Mouse (Mus musculus) heart, postnatal 14 days (tissue): ENCODE measurements around the gene Tmem97. TPM values are rescaled to one million over a fixed set of nuclear protein-coding genes. Genes with fewer than 3 reads are reported as not detected.

ENCODE experiments used
- DNase-seq, 2 experiments: peaks; one replicate each; pipeline ENCODE4 v3.0.0; 2021 to 2022
- intact Hi-C: fragments of 180-260 bp; cut with DNase I; formaldehyde crosslinking; loops from one replicate; pipeline ENCODE4 v1.15.1; 2025
- total RNA-seq, 2 experiments: library from RNA; stranded (reverse); gene quantifications; 2 replicates each; pipeline ENCODE4 v1.2.3; 2021

Tmem97 gene
- total RNA-seq, 2 experiments from 2014 or later = 8.8 to 10.3 TPM

DNA sequence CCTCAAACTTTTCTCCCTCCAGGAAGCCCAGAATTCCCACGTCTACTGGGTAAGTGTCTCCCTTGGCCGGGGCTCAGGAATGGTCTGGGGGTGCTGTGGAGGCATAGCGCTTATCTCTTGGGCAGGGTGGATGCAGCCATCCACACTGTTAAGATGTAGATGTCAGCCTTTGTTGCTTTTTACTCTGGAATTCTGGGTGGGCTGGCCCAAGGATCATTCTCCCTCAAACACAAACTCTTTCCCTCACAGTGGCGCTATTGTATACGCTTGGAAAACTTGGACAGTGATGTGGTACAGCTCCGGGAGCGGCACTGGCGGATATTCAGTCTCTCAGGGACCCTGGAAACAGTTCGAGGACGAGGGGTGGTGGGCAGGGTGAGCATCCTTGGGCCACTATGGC is 31.6 kb downstream of the Tmem97 start:
- intact Hi-C loops = no loop called here

DNA sequence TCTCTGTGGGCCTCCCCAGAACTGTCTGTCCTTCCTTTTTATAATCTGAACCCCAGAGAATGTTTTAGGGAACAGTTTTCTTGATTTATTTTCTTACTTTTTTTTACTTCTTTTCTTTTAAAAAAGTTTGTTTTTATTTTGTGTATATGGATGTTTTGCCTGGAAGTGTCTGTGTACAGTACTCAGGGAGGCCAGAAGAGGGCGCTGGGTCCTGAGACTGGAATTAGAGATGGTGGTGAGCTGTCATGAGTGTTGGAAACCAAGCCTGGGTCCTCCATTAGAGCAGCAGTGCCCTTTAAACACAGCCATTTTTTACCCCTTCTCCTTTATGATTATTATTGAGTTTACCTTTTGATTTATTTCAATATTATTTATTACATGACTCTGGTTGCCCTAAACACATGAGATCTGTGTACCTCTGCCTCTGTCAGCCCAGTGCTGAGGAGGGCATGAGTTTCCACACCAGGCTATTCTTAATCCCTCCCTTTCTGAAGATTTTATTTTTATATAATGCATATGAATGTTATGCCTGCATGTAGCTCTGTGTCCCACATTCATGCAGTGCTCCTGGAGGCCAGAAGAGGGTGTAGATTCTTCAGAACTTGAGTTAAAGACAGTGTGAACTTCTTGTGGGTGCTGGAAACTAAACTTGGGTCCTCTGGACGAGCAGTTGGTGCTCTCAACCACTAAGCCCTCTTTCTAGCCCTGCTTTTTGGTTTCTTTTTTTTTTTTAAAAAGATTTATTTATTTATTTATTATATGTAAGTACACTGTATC is 34.8 kb downstream of the Tmem97 start:
- no peak for DNase-seq
- intact Hi-C loops = no loop called here

More for the DNA sequence above, 31.6 kb downstream of the Tmem97 start:
- DNase-seq = no peak

DNA sequence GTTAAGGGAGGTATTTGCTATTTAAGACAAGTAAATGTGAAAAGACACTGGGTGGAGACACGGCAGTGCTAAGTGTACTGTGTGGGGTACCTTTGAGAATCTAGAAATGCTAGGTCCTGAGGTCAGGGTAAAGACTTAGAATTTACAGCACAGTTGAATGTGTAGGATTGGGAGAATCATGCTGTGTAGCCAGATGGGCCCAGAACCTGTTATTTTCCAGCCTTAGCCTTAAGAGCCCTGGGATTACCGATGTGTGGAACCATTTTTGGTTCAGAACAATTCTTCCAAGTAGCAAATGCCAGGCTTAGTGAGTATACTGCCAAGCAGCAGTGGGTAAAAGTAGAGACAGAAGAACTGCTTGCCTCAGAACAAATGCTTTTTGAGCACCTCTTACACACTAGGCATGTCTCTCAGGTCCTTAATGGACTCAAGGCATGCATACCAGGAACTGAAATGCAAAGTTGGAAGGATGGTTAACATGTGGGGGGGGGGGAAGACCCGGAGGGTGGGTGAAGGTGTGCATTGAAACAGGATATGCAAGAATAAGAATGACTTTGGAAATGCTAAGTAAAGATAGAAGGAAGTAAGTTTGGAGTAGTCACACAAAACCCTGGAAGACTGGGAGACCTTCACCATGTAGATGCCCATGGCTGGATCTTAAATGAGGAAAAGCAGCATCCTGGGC is 37.3 kb downstream of the Tmem97 start:
- intact Hi-C loops = no loop called here
- DNase-seq = no peak

DNA sequence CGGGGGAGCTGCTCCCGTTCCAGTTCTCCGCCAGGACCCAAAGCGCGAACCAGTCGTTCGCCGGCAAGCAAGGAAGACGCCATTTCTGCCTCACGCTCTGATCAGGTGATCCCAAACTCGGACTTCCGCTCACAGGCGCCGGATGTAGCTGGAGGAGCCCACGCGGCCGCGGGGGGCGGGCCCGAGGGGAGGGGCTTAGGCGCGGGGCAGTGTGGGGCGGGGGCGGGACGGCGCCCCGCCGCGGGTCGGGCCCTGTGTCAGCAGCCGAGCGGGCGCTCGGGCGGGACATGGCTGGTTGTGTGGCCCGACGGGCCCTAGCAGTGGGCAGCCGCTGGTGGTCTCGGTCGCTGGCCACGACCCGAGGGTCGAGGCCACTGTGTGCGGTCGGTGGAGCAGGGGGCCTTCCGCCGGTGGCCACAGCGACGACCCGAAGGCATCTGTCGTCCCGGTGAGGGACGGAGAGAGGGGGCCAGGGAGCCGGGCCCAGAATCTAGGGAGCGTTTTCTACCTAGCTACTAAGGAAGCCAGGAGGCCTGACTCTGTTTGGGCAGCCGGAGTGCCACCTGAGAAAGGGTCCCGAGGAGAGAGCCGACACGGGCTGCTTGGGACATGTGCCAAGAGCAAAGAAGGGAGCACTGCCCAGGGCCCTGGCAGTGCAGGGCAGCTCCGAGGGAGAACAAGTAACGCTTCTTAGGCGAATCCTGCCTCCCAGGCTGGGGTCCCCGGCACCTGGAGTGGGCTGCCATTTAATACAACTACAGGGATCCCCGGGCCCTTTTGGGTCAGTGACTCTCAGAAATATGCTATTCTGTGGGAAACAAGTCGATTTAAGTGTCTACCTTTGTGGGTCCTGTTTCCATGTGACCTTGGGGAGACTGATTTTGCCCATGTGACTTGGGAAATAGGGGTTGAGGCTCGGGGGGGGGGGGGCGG is 38.3 kb downstream of the Tmem97 start, which contains the start of the genes Tmem199 and Poldip2:
TSS of gene Tmem199 (minus strand) at position 148 of the 933 bp plus-strand sequence.
TSS of gene Poldip2 (plus strand) at position 169 of the 933 bp plus-strand sequence.
- peak; percentile 92 to 93 for DNase-seq
- intact Hi-C loops = no loop called here

DNA sequence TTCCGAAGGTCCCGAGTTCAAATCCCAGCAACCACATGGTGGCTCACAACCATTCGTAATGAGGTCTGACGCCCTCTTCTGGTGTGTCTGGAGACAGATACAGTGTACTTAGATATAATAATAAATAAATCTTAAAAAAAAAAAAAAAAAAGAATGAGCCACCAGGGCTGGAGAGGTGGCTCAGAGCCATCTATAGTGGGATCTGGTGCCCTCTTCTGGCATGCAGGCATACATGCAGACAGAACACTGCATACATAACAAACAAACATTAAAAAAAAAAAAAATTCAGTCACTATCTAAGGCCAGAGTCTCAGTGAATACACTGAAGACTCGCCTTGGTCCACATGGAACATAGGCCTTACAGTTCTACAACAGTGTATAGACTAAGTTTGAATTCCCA is 41.4 kb downstream of the Tmem97 start:
- intact Hi-C loops = no loop called here
- no peak for DNase-seq

DNA sequence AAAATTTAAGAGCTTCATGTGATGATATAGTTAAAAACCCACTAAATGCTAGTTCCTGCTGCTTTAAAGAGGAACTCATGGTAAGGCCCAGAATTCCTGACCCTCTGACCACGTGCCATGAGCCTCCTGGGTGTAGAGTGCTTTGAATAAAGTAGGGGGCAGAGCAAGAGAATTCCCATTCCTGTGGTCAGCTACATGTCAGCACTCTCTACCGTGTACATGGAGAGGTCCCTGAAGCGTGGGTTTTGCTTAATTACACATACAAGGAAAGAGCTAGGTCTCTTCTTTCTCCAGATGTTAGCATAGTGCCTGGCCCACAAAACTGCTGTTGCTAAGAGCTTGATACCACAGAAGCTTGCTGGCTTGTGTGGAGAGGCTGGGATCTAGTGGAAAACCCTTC is 45.1 kb downstream of the Tmem97 start:
- intact Hi-C loops = no loop called here
- DNase-seq = no peak

DNA sequence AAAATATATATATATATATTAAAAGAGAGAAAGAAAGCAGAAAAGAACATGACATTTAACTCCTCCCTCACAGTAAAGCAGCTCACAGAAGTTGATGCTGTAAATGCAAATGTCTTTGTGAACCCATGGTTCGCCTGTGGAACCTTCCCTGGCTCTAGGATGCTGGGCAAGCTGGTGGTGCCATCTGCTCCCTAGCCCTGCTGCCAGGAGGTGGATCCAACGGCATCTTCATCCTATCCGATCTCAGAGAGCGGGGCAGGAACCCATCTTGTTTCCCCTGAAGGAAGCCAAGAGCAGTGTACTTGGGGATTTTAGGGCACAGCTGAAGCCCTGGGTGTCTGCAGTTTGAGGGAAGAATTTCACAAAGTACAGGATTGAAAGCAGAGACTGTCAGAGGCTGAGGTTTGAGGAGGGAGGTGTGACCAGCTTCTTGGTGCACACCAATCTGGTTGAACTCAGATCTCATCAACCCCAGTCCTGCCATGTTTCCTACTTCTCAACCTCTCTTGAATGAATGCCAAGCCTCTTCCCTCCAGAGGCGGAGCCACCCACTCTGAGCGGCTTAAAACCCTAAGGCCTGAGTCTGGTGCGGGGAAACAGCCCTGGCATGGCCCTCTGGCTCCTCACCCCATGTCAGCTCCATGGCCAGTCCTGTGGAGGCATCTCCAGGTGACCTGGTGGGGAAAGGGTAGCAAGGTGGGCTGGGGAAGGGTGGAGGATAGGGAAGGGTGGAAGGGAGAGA is 47.5 kb downstream of the Tmem97 start, which contains the start of gene Sebox:
TSS of gene Sebox (plus strand) at position 539 of the 742 bp plus-strand sequence.
- intact Hi-C loops = no loop called here
- DNase-seq = no peak

DNA sequence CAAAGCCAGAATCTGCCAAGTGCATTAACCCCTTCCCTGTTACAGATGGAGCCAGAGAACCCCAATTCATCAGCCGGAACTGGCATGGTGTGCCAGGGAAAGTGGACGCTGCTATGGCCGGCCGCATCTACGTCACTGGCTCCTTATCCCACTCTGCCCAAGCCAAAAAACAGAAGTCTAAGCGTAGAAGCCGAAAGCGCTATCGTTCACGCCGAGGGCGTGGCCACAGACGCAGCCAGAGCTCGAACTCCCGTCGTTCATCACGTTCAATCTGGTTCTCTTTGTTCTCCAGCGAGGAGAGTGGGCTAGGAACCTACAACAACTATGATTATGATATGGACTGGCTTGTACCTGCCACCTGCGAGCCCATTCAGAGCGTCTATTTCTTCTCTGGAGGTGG is 49.0 kb downstream of the Tmem97 start:
- DNase-seq = no peak
- intact Hi-C loops = no loop called here

DNA sequence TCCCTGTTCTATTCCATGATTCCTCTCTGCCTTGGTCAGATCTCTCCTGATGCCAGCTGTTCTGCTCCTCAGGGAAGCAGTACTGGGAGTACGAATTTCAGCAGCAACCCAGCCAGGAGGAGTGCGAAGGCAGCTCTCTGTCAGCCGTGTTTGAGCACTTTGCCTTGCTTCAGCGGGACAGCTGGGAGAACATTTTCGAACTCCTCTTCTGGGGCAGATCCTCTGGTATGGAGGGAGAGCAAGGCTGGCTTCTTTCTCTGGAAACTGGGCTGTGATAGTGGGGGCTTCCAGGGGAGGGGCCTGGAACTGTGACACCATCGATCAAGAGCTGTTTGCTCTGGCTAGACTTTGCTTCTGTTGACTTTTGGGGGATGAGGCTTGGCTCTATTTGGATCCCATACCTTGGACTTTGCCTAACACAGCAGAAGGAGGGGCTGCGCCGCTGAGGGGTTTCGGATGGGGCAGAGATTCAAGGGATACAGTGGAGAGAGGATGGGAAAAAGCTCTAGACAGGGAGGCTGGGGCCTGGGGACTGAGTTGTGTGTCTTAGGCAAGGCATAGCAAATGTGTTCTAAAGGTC is 49.9 kb downstream of the Tmem97 start:
- intact Hi-C loops = no loop called here
- no peak for DNase-seq

DNA sequence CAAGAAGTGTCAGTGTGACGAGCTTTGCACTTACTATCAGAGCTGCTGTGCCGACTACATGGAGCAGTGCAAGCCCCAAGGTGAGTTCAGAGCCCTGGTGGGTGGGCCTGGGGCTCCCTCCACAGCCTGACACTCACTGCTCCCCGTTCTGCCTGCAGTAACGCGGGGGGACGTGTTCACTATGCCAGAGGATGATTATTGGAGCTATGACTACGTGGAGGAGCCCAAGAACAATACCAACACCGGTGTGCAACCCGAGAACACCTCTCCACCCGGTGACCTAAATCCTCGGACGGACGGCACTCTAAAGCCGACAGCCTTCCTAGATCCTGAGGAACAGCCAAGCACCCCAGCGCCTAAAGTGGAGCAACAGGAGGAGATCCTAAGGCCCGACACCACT is 51.0 kb downstream of the Tmem97 start:
- no peak for DNase-seq
- intact Hi-C loops = no loop called here

DNA sequence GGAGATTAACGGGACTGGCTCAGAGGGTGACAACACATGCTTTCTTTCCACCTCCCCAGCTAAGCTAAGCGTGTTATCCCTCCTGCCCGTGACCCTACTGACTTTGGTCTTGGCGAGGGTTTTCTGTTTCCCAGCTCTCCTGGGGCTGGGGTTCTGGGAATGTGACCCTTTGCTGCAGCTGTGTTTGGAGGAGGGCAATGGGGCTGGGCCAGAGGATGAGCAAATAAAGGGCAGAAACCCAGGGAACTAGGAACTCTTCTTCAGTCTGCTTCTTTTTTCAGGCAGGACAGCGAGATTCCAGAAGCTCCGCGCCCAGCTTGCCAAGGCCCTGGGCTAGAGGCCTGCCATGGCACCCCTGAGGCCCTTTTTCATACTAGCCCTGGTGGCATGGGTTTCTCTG is 51.6 kb downstream of the Tmem97 start, which contains the start of gene Vtn:
TSS of gene Vtn (plus strand) at position 88 of the 400 bp plus-strand sequence.
- intact Hi-C loops = no loop called here
- DNase-seq = peak; percentile 25 to 49

DNA sequence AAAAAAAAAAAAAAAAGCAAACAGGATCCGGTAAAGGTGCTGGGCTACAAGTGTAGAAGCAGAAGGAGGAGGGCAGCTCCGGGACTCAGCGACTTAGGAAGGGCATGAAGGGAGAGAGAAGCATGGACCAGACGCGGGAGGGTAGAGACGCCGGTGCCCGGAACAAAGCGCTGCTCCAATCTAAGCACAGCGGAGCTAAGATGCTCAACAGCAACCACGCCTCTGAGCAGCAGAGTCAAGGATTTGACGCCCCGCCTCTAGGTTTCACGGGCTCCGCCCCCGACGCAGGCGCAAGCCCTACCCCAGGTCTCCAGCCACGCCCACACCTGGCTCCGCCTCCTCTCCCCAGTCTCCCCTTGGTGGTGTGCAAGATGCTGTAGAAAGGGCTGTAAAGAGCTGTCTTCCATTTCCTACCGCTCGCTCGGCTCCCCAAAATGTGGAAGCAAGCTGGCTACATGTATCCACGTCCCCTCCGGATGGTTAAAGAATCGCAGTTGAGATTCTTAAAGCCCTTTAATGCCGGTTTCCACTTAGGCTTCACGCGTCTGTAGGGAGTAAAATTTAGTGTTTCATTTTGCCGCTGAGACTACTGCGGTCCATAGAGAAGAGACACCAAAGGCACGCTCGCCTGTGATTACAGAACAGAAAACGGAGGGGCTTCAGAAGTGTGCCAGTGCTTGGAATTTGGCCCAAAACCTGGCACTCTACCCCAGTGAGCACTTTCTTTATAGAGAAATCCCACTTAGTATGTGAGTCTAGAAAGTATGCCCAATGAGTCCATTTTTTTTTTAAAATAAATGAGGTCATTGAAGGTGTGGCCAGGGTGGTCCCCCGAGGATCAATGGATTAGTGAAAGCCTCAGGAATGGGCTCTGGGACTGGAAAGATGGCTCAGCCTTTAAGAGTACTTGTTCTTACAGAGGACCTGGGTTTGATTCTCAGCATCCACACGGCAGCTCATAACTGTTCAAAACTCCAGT is 52.7 kb downstream of the Tmem97 start, which contains the start of gene Sarm1:
TSS of gene Sarm1 (minus strand) at position 211 of the 979 bp plus-strand sequence.
- intact Hi-C loops = no loop called here

DNA sequence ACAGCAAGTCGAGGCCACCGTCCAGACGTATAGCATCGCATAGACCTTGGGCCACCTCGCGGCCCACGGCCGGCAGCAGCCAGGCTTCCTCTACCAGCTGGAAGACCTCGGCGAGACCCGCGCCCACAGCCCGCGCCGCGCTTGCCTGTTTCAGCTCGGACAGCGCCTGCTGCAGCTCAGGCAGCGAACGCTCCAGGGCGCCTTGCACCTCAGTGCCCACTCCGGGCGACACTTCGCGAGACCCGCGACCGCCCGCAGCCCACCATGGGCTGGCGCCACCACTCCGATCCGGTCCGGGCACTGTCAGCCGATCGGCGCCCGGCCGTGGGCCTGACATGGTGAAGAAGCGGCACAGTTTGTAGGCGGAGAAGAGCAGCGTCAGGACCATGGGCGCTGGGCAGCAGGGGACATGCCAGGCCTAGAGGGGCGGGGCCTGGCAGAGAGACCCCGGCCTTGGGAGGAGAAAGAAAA is 53.5 kb downstream of the Tmem97 start:
- intact Hi-C loops = no loop called here

More for the DNA sequence above, 52.7 kb downstream of the Tmem97 start, which contains the start of gene Sarm1:
- DNase-seq = peak; percentile 83 to 87

DNA sequence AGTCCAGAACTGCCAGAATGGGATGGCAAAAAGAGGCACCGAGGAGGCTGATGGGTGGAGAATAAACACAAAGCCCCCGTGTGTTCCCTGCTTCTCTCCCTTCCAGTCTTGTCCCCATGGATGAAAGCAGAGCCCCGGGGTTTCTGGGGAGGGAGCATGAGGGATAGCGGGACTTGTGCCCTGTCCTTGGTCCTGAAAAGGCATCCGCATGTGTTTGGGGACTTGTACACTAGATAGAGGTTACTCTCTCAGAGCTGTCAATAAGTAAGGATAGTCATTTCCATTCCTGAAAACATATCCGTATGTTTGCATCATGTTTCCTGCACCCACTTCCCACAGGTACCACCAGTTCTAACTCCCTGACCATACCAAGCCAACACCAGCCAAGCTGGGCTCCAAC is 54.7 kb downstream of the Tmem97 start:
- peak; percentile 50 to 69 for DNase-seq
- intact Hi-C loops = no loop called here

More for the DNA sequence above, 53.5 kb downstream of the Tmem97 start:
- peak in 1 of 2 experiments; percentile 17 for DNase-seq
